Mouse (Mus musculus): ENCODE data around the gene Slc16a10. TPM values are rescaled to one million over a fixed set of nuclear protein-coding genes. Genes with fewer than 3 reads are reported as not detected.

The Slc16a10 gene
- total RNA-seq, 2 experiments from 2014 or later: 35.5 to 44.2 TPM

DNA sequence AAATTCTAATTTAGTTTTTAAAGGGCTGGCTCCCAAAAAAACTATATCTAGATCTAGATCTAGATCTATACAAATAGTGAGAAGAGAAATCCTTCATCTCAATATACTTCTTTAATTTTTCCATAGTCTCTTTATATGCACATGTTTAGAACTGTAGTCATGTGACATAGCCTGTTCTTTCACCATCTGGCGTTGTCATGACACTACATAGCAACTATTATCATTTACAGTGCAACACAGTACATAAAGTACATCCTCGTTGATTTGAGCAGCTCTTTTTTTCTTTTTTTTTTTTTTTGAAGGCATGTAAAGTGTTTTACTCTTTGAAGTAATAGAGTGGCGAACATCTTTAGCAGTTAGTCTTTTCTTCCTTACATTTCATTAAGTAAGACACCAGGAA is 22.6 kb downstream of the Slc16a10 start:
- 0 out of 2 replicates have a peak, but pooled peaks have one; percentile 47 for ATAC-seq (replicated peaks; ENCODE audit: low FRiP score, low TSS enrichment, poor library complexity, severe bottlenecking)

DNA sequence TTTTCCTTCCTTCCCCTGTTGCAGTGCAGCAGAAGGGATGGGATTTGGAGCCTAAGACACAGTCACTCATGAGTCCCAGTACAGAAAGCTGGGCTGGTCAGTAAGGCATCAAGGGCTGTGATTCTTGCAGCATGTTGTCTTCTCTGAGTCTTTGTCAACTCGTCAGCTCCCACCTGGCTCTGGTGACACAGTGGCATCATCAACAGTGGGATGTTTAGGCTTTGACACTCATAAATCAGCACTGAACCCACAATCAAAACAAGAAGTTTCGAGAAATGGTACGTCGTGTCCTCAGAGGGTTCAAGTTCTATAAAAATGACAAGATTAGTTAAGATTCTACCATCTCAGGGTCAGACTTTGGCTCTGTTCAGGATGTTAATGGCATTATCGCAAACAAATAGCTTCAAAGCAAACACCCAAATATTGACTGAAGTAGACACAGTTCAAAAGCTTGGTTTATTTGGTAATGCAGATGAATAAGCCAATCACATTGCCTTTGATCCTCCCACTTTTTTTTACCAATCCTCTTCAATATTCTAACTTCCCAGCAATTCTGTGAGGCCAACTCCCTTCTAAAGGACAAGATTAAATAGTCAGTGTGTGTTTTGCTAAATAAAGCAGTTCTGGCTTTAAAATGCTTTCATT is 23.2 kb downstream of the Slc16a10 start:
- ATAC-seq (replicated peaks; ENCODE audit: low FRiP score, low TSS enrichment, poor library complexity, severe bottlenecking): no peak

DNA sequence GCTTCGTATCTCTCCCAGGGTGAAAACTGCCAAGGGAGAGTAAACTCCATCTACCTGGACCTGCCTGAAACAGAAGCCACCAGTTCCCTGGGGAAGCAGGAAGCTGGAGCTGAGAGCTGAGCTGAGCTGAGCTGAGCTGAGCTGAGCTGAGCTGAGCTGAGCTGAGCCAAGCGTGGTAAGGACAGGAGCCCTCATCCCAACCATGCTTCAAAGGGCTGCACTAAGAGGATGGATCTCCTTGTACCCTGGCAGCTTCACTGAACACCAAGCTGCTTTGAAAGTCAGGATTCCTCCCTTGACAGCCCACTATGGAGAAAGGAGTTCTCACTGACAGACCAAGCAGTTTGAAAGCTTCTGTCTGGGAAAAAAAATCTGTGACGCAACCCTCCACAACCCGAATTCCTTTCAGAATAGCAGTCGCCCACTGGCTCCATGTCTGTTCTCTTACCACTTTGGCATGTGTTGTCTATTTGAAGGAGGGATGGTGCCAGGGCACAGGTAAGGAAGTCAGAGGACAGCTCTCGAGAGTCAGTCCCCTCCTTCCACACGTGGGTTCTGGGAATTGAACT is 28.5 kb downstream of the Slc16a10 start:
- ATAC-seq (replicated peaks; ENCODE audit: low FRiP score, low TSS enrichment, poor library complexity, severe bottlenecking): no peak

DNA sequence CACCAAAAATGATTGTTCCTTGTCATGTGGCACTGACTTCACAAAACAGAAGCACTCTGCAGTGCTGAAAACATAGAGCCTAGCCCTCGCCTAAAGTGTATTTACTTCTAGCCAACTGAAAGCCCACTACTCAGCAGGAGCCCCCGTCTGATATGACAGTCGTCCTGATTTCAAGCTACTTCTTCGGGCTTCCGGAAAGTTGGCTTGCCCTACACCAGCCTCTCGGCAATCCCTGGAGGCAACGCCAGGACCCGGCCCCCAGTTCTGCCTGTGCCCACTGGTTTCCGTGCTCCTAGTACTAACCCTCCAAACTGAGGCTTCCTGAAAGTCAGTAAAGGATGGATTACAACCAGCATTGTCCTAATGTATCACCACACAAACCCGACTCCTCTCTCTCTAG is 29.8 kb downstream of the Slc16a10 start:
- ATAC-seq (replicated peaks; ENCODE audit: low FRiP score, low TSS enrichment, poor library complexity, severe bottlenecking): no peak

DNA sequence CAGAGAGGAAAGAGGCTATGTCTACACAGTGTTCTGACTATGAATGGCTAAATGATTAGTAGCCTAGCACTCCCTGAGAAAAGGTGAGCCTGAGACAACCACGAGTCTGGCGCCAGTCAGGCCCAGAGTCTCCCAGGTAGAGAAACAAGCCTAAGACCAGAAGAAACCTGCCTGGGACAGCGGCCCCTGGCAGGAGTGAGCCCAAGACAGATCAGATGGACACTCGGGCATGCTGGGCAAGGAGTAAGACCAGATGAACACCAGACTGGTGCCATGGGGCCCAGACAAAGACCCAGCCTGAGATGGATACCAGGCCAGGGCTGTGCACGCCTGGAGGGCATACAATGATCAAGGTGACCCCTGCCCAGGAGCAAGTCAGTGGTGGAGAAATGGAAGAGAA is 32.5 kb downstream of the Slc16a10 start:
- no peak for ATAC-seq (replicated peaks; ENCODE audit: low FRiP score, low TSS enrichment, poor library complexity, severe bottlenecking)

DNA sequence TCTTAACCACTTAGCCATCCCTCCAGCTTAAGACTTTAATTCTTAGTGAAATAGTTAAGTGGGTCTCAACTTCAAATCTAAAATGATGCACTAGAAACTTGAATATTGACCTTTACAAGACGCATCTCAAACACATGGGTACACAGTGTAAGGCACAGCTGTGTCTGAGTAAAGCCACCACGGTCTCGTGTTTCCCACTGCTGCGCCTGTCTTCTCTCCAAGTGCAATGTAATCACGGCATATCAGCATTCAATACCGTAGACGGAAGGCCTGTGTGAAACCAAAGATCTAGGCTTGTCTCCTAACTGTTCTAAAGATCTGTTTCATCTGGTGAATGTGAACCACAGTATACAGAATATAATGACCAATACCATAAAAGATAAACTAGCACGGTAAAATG is 33.1 kb downstream of the Slc16a10 start:
- no peak for ATAC-seq (replicated peaks; ENCODE audit: low FRiP score, low TSS enrichment, poor library complexity, severe bottlenecking)

DNA sequence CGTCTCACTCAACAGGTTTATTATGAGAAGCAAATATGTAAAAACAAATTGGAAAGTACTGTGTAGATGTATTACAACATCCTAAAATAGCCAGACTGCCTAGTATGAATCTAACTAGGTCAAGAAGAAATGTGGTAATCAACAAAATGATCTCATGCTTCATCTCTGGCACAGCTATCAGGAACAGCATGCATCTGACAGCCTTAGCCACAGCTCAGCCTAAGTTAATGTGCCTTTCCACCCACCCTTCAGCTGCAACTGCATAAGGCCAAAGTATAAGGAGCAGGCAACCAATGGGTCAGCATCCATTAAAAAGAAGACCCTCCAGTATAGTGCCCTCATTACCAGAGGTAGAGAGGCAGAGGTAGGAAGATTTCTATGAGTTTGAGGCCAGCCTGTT is 34.1 kb downstream of the Slc16a10 start:
- no peak; the same call in 1 of the 2 replicates for ATAC-seq (replicated peaks; ENCODE audit: low FRiP score, low TSS enrichment, poor library complexity, severe bottlenecking)

DNA sequence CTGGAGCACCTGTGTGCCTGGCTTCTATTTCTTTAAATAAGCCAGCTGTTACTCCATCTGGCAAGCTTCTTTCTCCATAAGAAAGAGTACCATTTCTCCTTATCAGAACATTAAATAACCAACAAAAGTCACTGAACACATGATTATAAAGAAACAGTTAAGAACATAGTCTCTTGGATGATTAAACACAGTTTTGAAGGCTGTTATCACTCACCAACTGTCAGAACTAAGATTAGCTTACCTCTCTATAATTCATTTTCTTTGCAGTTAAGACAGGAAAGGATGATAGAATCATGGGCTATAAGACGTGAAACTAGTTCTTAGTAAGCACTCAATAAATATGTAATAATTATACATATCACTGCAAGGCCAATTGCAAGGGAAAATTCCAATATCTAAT is 36.9 kb downstream of the Slc16a10 start:
- ATAC-seq (replicated peaks; ENCODE audit: low FRiP score, low TSS enrichment, poor library complexity, severe bottlenecking): no peak

DNA sequence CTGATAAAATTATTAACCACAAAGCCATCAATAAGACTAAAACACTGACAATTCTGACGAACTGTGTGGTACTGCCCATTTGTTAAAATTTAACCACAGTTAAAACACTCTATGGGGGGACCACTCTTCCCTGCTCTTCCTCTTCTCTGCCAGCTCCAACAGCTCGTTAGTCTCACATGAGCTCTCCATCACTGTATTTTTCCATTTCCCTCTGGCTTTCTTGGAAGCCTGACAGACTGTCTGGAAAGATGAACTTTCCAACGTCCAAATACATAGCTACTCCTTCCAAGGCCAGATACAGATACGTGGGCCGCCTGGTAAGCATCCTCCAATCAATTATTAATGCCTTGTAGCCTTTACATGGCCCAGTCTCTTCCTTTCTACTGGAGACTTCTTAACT is 38.3 kb downstream of the Slc16a10 start:
- no peak for ATAC-seq (replicated peaks; ENCODE audit: low FRiP score, low TSS enrichment, poor library complexity, severe bottlenecking)

DNA sequence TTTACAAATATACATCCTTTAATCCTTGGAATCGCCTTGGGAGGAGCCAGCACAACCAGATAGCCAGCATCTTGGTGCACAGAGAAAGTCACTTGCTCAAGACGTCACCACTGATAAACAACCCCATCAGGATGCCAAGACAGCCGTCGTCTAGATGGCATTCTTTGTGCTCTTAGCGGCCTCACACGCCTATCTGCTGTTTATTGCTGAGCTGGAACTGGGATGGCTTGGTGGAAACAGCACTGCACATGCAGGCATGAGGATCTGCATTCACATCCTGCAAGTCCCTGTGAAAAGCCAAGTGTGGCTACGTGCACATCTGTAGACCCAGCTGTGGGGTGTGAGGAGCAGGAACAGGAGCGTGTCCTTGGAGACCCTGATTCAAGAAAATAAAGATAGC is 39.1 kb downstream of the Slc16a10 start:
- ATAC-seq (replicated peaks; ENCODE audit: low FRiP score, low TSS enrichment, poor library complexity, severe bottlenecking): peak; percentile 61

DNA sequence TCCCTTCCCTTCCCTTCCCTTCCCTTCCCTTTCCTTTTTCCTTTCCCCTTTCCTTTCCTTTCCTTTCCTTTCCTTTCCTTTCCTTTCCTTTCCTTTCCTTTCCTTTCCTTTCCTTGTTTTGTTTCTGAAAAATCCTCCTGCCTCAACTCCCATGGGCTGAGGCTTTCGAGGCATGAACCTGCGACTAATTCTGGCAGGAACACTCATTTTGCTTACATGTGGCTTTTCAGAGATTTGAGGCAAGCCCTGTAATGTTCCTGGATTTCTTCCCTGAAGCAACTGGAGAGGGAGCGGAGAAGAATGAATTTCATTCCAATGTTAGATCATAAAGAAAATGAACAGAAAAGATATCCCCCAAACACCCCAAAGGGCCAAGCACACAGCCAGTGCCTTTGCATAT is 39.9 kb downstream of the Slc16a10 start:
- no peak for ATAC-seq (replicated peaks; ENCODE audit: low FRiP score, low TSS enrichment, poor library complexity, severe bottlenecking)

DNA sequence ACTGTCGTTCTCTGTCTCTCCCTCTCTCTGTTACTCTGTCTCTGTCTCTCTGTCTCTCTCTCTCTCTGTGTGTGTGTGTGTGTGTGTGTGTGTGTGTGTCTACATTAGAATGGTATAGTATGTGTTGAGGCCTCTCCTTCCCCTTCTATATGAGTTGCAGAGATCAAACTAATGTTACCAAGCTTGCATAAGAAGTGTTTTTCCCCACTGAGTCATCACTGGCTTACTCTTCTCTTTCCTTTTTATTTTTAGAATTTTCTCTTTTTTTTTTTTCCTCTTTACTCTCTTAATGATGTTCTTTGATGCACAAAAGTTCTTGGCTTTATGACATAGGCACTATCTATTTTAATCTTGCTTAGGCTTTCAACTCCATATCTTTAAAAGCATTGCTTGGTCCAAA is 43.6 kb downstream of the Slc16a10 start:
- no peak for ATAC-seq (replicated peaks; ENCODE audit: low FRiP score, low TSS enrichment, poor library complexity, severe bottlenecking)

DNA sequence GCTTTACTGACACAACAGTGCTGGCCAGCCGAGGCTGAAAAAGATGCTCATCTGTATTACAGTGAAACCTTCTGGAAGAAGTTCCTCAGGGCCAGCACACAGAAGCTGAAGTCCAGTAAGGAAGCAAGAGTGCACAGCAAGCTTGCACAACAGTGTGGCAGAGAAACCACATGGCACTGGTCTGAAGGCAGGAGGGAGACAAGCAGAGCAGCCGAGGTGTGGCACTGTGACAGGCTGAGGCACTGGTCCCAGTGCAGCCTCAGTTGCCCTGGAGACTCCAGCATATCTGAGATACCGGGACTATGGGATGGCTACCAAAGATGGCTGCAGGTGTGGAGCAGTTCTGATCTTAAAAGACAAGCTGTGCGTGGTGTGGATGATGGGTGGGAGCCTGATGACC is 44.5 kb downstream of the Slc16a10 start:
- ATAC-seq (replicated peaks; ENCODE audit: low FRiP score, low TSS enrichment, poor library complexity, severe bottlenecking): no peak

DNA sequence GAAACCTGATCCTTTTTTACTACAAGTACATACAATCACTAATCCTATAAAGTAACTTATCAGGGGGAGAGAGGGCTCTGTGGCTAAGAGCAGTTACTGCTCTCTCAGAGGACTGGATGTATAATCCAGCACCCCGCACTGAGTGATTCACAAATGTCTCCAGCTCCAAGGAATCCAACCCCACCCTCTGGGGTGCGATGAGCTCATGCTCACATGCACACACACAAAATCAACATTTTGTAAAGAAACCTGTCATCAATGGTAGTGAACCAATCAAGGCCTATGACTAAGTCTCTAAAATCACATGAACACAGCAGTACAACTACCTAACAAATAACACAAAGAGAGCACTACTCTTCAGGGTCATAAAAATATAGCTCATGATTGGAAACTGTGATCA is 47.3 kb downstream of the Slc16a10 start:
- ATAC-seq (replicated peaks; ENCODE audit: low FRiP score, low TSS enrichment, poor library complexity, severe bottlenecking): no peak

DNA sequence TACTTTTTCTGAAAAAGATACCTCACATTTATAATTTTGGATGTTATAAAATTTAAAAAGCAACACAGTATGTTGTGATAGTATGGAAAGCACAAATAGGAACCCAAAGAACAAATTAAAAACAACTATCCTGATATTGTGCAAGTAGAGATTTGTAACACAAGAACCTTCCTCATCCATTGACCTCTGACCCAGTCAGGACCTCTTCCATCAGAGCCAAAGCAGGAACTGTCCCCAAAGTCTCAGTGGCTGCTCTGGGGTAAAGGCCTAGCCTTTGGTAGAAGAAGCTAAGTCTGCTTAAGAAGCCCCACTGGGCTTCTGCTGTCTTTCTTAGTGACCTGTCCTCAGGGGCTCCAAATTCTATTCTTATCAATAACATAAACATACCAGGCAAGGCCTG is 48.5 kb downstream of the Slc16a10 start:
- ATAC-seq (replicated peaks; ENCODE audit: low FRiP score, low TSS enrichment, poor library complexity, severe bottlenecking): no peak

DNA sequence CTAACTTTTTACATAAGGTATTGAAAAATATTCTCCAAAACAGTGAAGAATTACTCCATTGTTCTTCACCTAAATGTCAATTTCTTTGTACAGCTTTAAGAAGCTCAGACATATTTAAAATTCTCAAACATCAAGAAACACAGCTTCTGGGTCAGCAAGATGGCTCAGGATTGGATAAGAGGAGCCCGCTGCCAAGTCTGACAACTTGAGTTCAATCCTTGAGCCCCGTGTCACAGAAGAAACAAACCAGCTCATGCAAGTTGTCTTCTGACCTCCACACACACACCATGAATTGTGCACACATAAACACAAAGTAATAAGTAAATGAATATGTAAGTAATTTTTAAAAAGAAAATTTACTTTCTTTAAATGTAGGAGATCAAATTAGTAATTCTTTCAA is 50.6 kb downstream of the Slc16a10 start:
- ATAC-seq (replicated peaks; ENCODE audit: low FRiP score, low TSS enrichment, poor library complexity, severe bottlenecking): no peak

DNA sequence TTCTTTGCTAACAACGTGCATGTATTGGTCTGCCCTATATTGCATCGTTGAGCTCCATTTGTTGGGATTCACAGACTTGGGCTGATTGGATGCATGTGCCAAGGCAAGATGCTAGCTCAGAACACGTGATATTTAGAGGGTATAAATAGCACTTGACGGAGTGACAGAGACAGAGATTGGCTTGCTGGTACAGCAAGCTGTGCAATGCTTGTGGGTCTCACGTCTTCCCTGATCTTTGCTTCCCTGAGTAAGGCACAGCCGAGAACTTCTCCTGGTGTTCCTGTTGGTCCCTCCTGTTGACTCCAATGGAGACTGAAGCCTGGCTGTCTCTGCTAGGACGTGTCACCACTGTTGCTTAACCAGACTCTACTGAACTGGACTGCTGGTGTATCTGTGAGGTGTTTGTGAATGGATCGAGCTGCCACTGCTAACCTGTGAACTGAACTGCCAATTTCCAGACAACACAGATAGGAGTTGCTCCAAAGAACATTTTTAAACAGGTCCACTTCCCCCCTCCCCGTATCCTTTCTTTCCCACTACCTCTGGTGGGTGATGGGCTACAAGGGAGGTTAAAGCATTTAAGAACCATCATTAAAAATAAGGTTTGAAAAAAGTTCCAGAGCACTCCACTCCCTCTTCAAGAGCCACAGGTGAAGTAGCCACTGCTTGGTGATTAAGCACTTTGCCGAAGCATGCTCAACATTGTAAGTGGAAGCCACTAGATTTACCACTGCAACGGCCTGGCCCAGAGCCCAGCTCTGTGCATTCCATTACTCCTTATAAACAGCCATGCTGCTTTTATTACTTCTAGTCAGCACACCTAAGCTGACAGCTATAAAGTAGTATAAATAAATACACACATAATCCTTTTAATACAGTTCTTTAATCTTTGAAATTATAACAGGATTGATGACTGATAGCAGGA is 51.3 kb downstream of the Slc16a10 start:
- no peak for ATAC-seq (replicated peaks; ENCODE audit: low FRiP score, low TSS enrichment, poor library complexity, severe bottlenecking)

DNA sequence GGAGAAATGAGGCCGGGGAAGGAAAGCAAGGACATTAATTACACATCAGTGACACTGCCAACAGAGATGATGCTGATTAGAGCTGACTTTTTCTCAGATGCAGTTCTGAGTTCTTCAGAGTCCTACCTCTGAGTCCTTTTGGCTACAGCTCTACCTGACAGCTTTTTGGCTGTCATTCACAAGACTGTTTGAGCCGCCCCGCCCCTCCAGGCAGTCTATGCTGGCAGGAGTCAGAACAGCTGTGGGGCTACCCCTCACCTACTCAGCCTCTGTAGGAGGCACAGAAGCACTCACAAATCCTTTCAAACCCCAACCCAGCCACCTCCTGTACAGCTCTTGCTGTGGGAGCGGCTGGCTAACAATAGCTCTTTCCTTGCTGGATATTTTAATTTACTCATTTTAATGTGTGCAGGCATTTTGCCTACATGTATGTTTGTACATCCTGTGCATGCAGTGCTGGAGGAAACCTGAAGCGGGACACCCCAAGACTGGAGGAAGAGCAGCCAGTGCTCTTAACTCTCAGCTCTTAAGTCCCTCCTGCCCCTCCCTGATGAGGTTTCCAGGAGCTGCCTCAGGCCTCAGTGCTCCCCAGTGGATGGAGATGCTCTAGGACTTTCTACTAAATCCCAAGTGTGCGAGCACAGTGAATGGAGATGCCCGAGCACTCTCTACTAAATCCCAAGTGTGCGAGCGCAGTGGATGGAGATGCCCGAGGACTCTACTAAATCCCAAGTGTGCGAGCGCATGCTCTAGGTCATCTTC is 57.5 kb downstream of the Slc16a10 start:
- ATAC-seq (replicated peaks; ENCODE audit: low FRiP score, low TSS enrichment, poor library complexity, severe bottlenecking): peak; percentile 44

DNA sequence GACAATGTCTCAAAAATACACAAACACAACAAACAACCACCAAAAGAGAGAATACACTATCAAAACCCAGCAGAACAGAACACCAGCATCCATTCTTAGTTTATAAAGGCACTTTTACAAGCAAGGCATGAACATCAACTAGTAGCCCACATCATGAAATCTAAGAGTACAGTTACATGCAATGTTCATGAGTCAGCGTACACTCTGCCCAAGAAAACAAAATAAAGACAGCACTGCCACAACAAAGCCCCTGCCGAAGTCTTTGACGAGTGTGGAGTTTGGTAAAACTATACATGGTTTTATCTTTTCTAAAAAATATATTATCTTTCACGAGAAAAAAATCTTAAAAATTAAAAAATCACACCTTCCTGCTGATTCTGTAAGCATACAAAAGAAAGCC is 58.5 kb downstream of the Slc16a10 start:
- ATAC-seq (replicated peaks; ENCODE audit: low FRiP score, low TSS enrichment, poor library complexity, severe bottlenecking): no peak

DNA sequence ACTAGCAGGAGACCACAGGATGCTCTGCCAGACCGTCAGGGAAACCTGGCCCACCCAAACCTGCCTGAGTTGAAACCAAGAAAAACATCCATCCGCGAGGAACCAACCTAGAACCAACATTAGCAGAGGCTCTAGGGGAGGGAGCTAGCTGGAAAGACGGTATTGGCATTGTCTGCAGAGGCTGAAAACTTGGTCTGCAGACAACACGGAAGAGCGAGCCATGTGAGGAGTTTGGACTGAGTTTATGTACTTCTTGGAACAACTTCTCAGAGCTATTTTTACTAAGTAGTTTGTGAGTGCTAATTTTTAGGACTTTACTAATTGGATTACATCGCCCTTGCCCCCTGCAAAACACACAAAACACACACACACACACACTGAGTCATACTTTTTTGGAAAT is 59.4 kb downstream of the Slc16a10 start:
- ATAC-seq (replicated peaks; ENCODE audit: low FRiP score, low TSS enrichment, poor library complexity, severe bottlenecking): no peak
